Mouse (Mus musculus) stomach, postnatal 0 days (tissue): Measurements from ENCODE around the gene Emx1. TPM values are rescaled to one million over a fixed set of nuclear protein-coding genes. Genes with fewer than 3 reads are reported as not detected.

ENCODE experiments used
- ATAC-seq: fragments of 200-750 bp; cut with Nextera tagmentation; 2 replicates; pipeline ENCODE4 v1.8.0; 2017; ENCODE audit not compliant: low FRiP score, low TSS enrichment
- DNase-seq: peaks from one replicate; pipeline ENCODE4 v3.0.0-alpha.2; 2016; ENCODE audit warnings: low spot score
- H3K27ac ChIP-seq: fragments of 300-500 bp; sonication (generic); replicated peaks from 2 replicates; pipeline ENCODE4 v1.5.1; 2014; ENCODE audit warnings: mild to moderate bottlenecking, control low read depth
- H3K27me3 ChIP-seq: fragments of 300-500 bp; sonication (generic); 2 replicates; pipeline ENCODE4 v1.6.1; 2014; ENCODE audit warnings: low read length; ENCODE audit not compliant: control insufficient read depth, insufficient read depth
- H3K36me3 ChIP-seq: fragments of 300-500 bp; sonication (generic); 2 replicates; pipeline ENCODE4 v1.6.1; 2014; ENCODE audit warnings: low read length, mixed read lengths; ENCODE audit not compliant: control insufficient read depth, insufficient read depth
- H3K4me1 ChIP-seq: fragments of 300-500 bp; sonication (generic); replicated peaks from 2 replicates; pipeline ENCODE4 v1.6.1; 2014; ENCODE audit warnings: antibody characterized with exemption; ENCODE audit not compliant: control insufficient read depth, insufficient read depth
- H3K4me2 ChIP-seq: fragments of 300-500 bp; sonication (generic); replicated peaks from 2 replicates; pipeline ENCODE4 v1.6.1; 2014; ENCODE audit warnings: low read depth, mild to moderate bottlenecking, control low read depth, moderate library complexity
- H3K4me3 ChIP-seq: fragments of 300-500 bp; sonication (generic); 2 replicates; pipeline ENCODE4 v1.5.1; 2014; ENCODE audit warnings: low read depth, low read length, control low read depth
- H3K9ac ChIP-seq: fragments of 300-500 bp; sonication (generic); 2 replicates; pipeline ENCODE4 v1.6.1; 2014; ENCODE audit warnings: mild to moderate bottlenecking, low read length, control low read depth, mixed read lengths
- H3K9me3 ChIP-seq: fragments of 300-500 bp; sonication (generic); 2 replicates; pipeline ENCODE4 v1.6.1; 2016; ENCODE audit warnings: low read length; ENCODE audit not compliant: control insufficient read depth
- CTCF ChIP-seq: IDR thresholded peaks from 2 replicates; pipeline ENCODE4 v1.5.1; 2016; ENCODE audit warnings: antibody characterized with exemption, low read depth, mild to moderate bottlenecking, moderate library complexity
- EP300 ChIP-seq: optimal IDR thresholded peaks from 2 replicates; pipeline ENCODE3; 2016; ENCODE audit warnings: antibody characterized with exemption
- WGBS: fragments of 180-500 bp; shearing (Covaris S2); extraction: QIAGEN DNeasy Blood & Tissue Kit; methylation state at CpG from one replicate; pipeline ENCODE4 v1.1.7; 2014; 5-methylcytosine and 5-hydroxymethylcytosine counted together
- polyA plus RNA-seq: library from polyadenylated mRNA; unstranded; fragments of >200 nt; fragmentation: Nextera tagmentation; extraction: Ambion mirVana; gene quantifications from 2 replicates; pipeline ENCODE4 v1.2.1, GENCODE M21; 2015

Emx1 gene
- polyA plus RNA-seq, 1 experiment from 2014 or later = not detected

DNA sequence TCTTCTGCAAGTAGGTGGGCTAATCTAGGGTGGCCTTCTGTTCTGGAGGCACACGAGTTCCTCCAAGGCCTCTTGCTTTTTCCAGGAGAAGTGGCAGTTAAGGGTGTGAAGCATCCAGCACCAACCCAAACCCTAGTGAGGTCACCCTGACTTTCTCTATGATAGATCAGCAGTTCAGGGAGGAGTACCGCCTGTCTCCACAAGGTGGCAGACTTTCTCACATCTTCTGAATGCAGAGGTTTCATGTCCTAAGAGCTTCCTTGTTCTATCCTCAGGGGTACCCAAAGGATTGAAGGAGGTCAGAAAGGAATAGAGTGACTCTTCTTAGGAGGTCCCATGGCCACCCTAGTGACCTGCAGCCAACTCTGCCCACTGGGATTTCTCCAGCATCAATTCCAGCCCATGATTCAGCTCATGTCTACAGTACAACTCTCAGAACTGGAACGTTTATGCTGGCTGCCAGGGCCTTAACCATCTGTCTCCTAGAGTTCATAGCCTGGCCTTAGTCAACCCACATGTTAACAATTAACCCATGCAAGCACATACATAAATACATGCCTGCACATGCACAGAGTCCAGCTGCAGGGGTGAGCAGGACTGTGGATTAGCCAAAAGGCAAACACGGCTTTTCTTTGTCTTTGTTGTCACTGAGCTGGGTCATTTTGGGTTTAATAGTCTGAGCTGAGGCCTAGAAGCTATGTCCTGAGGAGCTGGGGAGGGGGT, 26.9 kb upstream of the Emx1 start:
- Histone ChIP-seq H3K4me1 (no peaks in the 10 kb centered on the region), H3K4me2 (no peak overlapping the region), H3K36me3 (no peaks in the 10 kb centered on the region), H3K27me3 (no peaks in the 10 kb centered on the region), H3K4me3 (no peak overlapping the region), H3K27ac (no peak overlapping the region), H3K9ac (no peak overlapping the region), H3K9me3 (no peaks in the 10 kb centered on the region)
- ATAC-seq (peak; percentile 52; the same call in 1 of the 2 replicates), DNase-seq (peak; percentile 79)
- WGBS = 24% methylated on average over 4 of the region's 4 CpGs
- TF ChIP-seq EP300 = no peak
- TF ChIP-seq CTCF = peak; percentile 92

DNA sequence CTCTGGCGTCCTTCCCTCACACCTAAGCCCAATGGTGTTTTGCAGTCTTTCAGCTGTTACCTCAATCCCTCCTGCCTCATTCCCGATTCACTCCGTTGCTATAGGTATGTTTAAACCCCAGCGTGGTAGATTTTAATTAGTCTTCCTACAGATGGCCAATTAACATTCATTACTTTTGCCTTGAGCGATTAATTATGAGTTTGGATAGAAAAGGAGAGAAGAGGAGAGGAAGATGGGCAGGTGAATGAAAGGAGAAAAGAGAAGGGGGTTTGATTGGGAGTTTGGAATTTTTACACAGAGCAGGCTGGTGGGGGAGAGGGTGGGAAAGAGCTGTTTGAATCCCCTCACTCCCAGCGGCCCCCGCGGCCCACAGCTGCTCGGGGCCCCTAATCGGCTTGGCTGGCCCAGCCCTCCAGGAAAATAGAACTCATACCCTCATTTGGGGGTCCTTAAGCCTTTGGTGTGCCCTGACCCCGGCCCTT, 21.8 kb upstream of the Emx1 start:
- WGBS = 61% methylated on average over 11 of the region's 11 CpGs
- no peak overlapping the region for H3K4me3 ChIP-seq
- H3K36me3 ChIP-seq = no peaks in the 10 kb centered on the region
- H3K9me3 ChIP-seq = no peaks in the 10 kb centered on the region
- no peak overlapping the region for H3K4me2 ChIP-seq
- no peaks in the 10 kb centered on the region for H3K27me3 ChIP-seq
- no peak overlapping the region for H3K9ac ChIP-seq
- H3K27ac ChIP-seq = no peak overlapping the region
- H3K4me1 ChIP-seq = no peaks in the 10 kb centered on the region
- no peak for TF ChIP-seq CTCF
- TF ChIP-seq EP300 = no peak
- no peak for ATAC-seq
- DNase-seq = no peak

DNA sequence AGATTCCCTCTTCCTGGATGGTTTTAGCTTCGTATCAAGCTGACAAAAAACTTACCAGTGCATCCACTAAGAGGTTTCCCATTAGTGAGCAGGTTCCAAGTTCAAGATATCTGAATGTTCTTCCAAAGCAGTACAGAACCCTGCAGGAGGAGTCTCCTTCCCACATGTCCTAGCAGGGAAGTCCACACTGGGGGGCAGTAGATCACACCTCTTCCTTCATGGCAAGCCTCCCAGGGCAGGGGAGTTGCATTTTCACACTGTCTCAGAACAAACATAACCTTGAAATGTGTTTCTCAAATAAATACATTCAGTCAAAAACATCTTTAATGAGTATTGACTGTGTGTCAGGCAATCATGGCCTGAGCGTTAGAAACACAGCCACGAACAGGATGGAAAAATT, 7.7 kb upstream of the Emx1 start:
- Histone ChIP-seq H3K9me3 (no peaks in the 10 kb centered on the region), H3K27me3 (no peaks in the 10 kb centered on the region; the same call in 1 of the 2 replicates), H3K4me1 (no peaks in the 10 kb centered on the region), H3K4me2 (no peak overlapping the region), H3K36me3 (no peaks in the 10 kb centered on the region), H3K27ac (no peak overlapping the region), H3K9ac (no peak overlapping the region), H3K4me3 (no peak overlapping the region)
- TF ChIP-seq EP300 = no peak
- TF ChIP-seq CTCF = peak; percentile 31
- WGBS = 69% methylated on average over 3 of the region's 3 CpGs
- DNase-seq = no peak
- no peak for ATAC-seq

DNA sequence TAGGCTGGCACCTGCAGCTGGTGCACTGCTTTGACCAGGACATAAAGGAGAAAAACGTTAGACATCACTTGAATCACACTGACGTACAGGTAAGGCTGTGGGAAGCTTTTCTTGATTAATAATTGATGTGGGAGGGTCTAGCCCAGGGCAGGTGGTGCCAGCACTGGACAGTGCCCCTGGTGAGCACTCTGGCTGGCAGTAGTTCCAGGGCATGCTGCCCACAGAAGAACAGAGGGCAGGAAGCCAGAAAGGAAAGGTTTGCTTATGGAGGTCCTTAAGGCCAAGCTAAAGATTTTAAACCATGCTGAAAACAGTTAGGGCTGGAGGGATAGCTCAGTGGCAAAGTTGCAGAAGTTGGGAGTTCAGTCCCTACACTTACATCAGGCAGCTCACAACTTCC, 7.2 kb upstream of the Emx1 start:
- no peak overlapping the region for H3K27ac ChIP-seq
- H3K9ac ChIP-seq = no peak overlapping the region
- ATAC-seq (no peak), DNase-seq (no peak)
- no peaks in the 10 kb centered on the region; the same call in 1 of the 2 replicates for H3K27me3 ChIP-seq
- H3K4me2 ChIP-seq = no peak overlapping the region
- H3K36me3 ChIP-seq = no peaks in the 10 kb centered on the region
- no peaks in the 10 kb centered on the region for H3K4me1 ChIP-seq
- TF ChIP-seq CTCF (no peak), EP300 (no peak)
- 54% methylated on average over 2 of the region's 2 CpGs for WGBS
- H3K4me3 ChIP-seq = no peak overlapping the region
- H3K9me3 ChIP-seq = no peaks in the 10 kb centered on the region

DNA sequence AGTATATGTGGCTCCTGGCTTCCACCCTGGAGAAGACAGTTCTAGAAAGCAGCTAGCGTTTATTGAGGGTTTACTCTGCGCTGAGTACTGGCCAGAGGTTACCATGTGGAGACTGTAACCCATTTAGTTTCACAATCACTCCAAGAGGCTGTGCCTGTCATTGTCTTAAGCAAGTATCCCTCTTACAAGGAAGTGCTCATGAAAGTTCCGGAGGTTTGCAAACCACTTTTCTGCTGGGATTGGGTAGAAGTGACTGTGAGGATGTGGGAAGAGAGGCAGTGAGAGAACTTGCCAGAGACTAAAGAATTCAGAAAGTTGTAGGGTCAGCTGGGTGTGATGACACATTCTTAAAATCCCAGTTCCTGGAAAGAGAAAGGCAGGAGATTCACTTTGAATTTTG, 3.3 kb upstream of the Emx1 start:
- Histone ChIP-seq H3K27me3 (peaks cover 13% of the 10 kb centered on the region), H3K9me3 (no peaks in the 10 kb centered on the region), H3K27ac (no peak overlapping the region), H3K9ac (no peak overlapping the region), H3K4me1 (no peaks in the 10 kb centered on the region), H3K4me2 (no peak overlapping the region), H3K4me3 (no peak overlapping the region), H3K36me3 (no peaks in the 10 kb centered on the region)
- WGBS = 61% methylated on average over 3 of the region's 3 CpGs
- TF ChIP-seq CTCF = no peak
- TF ChIP-seq EP300 = no peak
- no peak for DNase-seq
- ATAC-seq = no peak

DNA sequence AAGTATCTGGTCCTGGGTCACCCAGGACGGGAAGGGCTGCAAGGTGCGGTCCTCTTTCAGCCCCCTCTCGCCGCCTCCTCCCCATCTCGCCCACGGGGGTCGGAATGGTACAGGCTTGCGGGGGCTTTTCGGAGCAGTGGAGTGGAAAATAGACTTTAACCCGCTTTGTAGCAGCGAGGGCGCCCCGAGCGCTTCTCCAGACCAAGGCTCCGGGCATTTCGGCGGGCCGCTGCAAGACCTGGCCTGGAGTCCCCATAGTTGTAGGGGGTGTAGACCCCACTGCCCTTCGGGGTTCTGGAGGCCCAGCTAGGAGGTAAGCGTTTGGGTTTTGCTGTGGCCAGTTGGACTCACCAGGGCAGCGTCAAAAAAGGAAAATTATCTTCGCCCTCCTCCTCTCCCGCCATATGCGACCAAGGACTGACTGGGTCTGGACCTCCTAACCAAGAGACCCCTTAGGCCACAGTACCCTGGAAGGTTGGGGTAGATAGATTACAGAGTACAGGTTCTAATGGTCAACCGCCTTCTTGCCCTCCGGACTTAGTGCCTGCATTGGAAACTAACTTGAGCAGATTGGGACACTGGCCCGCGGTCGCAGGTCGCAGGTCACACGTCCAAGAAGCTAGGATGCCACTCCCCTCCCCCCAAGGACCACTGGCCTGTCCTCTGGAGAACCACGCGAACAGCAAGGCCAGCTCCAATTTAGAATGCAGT, 1.1 kb upstream of the Emx1 start:
- no peak for ATAC-seq
- Histone ChIP-seq H3K4me1 (no peaks in the 10 kb centered on the region), H3K9ac (no peak overlapping the region), H3K36me3 (no peaks in the 10 kb centered on the region), H3K4me3 (peak overlapping the region; percentile 16; the same call in 1 of the 2 replicates), H3K9me3 (no peaks in the 10 kb centered on the region), H3K27me3 (peaks cover 25% of the 10 kb centered on the region), H3K4me2 (no peak overlapping the region), H3K27ac (no peak overlapping the region)
- DNase-seq = no peak
- 5% methylated on average over 33 of the region's 33 CpGs for WGBS
- no peak for TF ChIP-seq EP300
- TF ChIP-seq CTCF = no peak
